Mouse (Mus musculus) embryonic facial prominence, embryonic 15.5 days (tissue): Measurements from ENCODE around the gene Rnf222. TPM values are rescaled to one million over a fixed set of nuclear protein-coding genes. Genes with fewer than 3 reads are reported as not detected.

Experiments used
- ATAC-seq: fragments of 200-750 bp; cut with Nextera tagmentation; 2 replicates; pipeline ENCODE4 v1.8.0; 2017; ENCODE audit warnings: low read depth, moderate TSS enrichment; ENCODE audit not compliant: insufficient number of reproducible peaks, low FRiP score, low TSS enrichment
- H3K27ac ChIP-seq: fragments of 300-500 bp; sonication (generic); replicated peaks from 2 replicates; pipeline ENCODE4 v1.5.1; 2015; ENCODE audit warnings: mild to moderate bottlenecking, inconsistent platforms
- H3K27me3 ChIP-seq: fragments of 300-500 bp; sonication (generic); 2 replicates; pipeline ENCODE4 v1.6.1; 2015; ENCODE audit warnings: inconsistent platforms
- H3K36me3 ChIP-seq: fragments of 300-500 bp; sonication (generic); 2 replicates; pipeline ENCODE4 v1.6.1; 2015; ENCODE audit warnings: mild to moderate bottlenecking, inconsistent platforms
- H3K4me1 ChIP-seq: fragments of 300-500 bp; sonication (generic); 2 replicates; pipeline ENCODE4 v1.6.1; 2015; ENCODE audit warnings: inconsistent platforms
- H3K4me2 ChIP-seq: fragments of 300-500 bp; sonication (generic); replicated peaks from 2 replicates; pipeline ENCODE4 v1.6.1; 2015; ENCODE audit warnings: mild to moderate bottlenecking, inconsistent platforms
- H3K4me3 ChIP-seq: fragments of 300-500 bp; sonication (generic); replicated peaks from 2 replicates; pipeline ENCODE4 v1.5.1; 2015; ENCODE audit warnings: mild to moderate bottlenecking, inconsistent platforms
- H3K9ac ChIP-seq: fragments of 300-500 bp; sonication (generic); 2 replicates; pipeline ENCODE4 v1.6.1; 2015; ENCODE audit warnings: inconsistent platforms
- H3K9me3 ChIP-seq: fragments of 300-500 bp; sonication (generic); replicated peaks from 2 replicates; pipeline ENCODE4 v1.6.1; 2016; ENCODE audit warnings: inconsistent platforms
- WGBS: fragments of 180-500 bp; shearing (Covaris S2); methylation state at CpG from one replicate; pipeline ENCODE4 v1.1.7; 2015; 5-methylcytosine and 5-hydroxymethylcytosine counted together
- polyA plus RNA-seq: library from polyadenylated mRNA; unstranded; fragments of >200 nt; fragmentation: Nextera tagmentation; extraction: Ambion mirVana; gene quantifications from 2 replicates; pipeline ENCODE4 v1.2.1, GENCODE M21; 2015

Rnf222 gene
- polyA plus RNA-seq, 1 experiment from 2014 or later = 3.5 TPM

DNA sequence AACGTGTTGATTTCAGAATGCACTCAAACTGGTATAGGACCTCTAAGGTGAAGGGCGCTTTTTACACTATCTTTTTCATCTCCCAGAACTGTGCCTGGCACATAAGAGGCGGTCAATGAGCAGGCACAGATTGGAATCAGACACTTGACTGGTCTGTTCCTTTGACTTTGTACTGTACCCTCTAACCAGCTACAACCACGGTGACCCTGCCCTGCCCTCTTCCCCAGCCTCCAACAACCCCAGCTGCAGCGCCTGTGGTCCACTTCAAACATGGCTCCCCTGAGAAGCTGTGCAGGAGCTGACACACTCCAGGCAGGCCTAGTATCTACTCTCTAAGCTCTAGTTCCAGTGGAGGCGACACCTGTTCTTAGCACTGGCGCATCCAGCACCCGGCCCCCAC, 54.4 kb downstream of the Rnf222 start:
- no peaks in the 10 kb centered on the region for H3K36me3 ChIP-seq
- no peak overlapping the region for H3K9ac ChIP-seq
- no peaks in the 10 kb centered on the region for H3K9me3 ChIP-seq
- no peak overlapping the region for H3K4me2 ChIP-seq
- H3K27ac ChIP-seq = no peak overlapping the region
- ATAC-seq = no peak
- H3K27me3 ChIP-seq = peaks cover 4% of the 10 kb centered on the region; the same call in 1 of the 2 replicates
- no peak overlapping the region for H3K4me3 ChIP-seq
- 88% methylated on average over 8 of the region's 8 CpGs for WGBS
- peaks cover 14% of the 10 kb centered on the region for H3K4me1 ChIP-seq

DNA sequence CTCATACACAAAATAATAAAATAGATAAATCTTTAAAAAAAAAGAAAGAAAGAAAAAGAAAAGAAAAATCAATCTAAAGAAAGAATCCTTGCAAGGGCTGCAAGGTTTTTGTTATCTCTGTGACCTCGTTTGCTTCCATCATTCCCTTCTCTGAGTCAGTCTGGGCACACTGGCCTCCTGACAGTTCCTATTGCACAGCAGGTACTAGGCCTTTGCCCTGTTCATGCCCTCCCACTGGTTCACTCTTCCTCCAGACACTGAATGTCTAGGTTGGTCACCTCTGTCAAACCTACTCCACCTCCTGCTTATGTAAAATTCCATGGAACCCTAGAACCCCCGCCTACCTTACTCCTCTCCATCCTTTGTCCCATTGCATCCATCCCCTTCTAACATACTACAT, 56.9 kb downstream of the Rnf222 start:
- Histone ChIP-seq H3K4me1 (peaks cover 10% of the 10 kb centered on the region), H3K9ac (no peak overlapping the region), H3K36me3 (no peaks in the 10 kb centered on the region), H3K9me3 (no peaks in the 10 kb centered on the region), H3K4me2 (no peak overlapping the region), H3K27me3 (peaks cover 5% of the 10 kb centered on the region; the same call in 1 of the 2 replicates), H3K4me3 (no peak overlapping the region), H3K27ac (no peak overlapping the region)
- no peak for ATAC-seq
- WGBS = 83% methylated on average over 2 of the region's 2 CpGs

Other genes starting within 250 kb of the Rnf222 start
- gene Myh10, start 197.0 kb upstream of the Rnf222 start, polyA plus RNA-seq = 87.8 and 94.2 TPM in 2 replicates
- 110 and 117 TPM in 2 replicates for gene Ndel1, start 16.7 kb upstream of the Rnf222 start, polyA plus RNA-seq
- 985 and 994 TPM in 2 replicates for gene Rpl26, start 13.0 kb downstream of the Rnf222 start, polyA plus RNA-seq
- not detected in 2 replicates for gene Odf4, start 38.5 kb downstream of the Rnf222 start, polyA plus RNA-seq
- gene Arhgef15, start 68.9 kb downstream of the Rnf222 start, polyA plus RNA-seq = 8.0 and 9.7 TPM in 2 replicates
- 6.0 and 10.0 TPM in 2 replicates for gene Slc25a35, start 79.6 kb downstream of the Rnf222 start, polyA plus RNA-seq
- 49.5 and 52.3 TPM in 2 replicates for gene Rangrf, start 86.6 kb downstream of the Rnf222 start, polyA plus RNA-seq
- 26.1 and 27.5 TPM in 2 replicates for gene Pfas, start 119.9 kb downstream of the Rnf222 start, polyA plus RNA-seq
- 43.7 and 53.5 TPM in 2 replicates for gene Ctc1, start 127.4 kb downstream of the Rnf222 start, polyA plus RNA-seq
- 122 and 123 TPM in 2 replicates for gene Aurkb, start 157.1 kb downstream of the Rnf222 start, polyA plus RNA-seq
- gene Borcs6, start 171.2 kb downstream of the Rnf222 start, polyA plus RNA-seq = 14.9 and 15.7 TPM in 2 replicates
- 102 and 137 TPM in 2 replicates for gene Tmem107, start 182.3 kb downstream of the Rnf222 start, polyA plus RNA-seq
- 111 and 149 TPM in 2 replicates for gene Vamp2, start 199.9 kb downstream of the Rnf222 start, polyA plus RNA-seq
- 29.6 and 34.4 TPM in 2 replicates for gene Per1, start 206.7 kb downstream of the Rnf222 start, polyA plus RNA-seq
- 0.55 and 0.64 TPM in 2 replicates for gene Hes7, start 231.9 kb downstream of the Rnf222 start, polyA plus RNA-seq
- gene 9130213A22Rik, start 234.0 kb downstream of the Rnf222 start, polyA plus RNA-seq = 0.35 and 0.51 TPM in 2 replicates
- gene Aloxe3, start 237.3 kb downstream of the Rnf222 start, polyA plus RNA-seq = 7.6 and 8.9 TPM in 2 replicates